In the genomic region with DNA sequence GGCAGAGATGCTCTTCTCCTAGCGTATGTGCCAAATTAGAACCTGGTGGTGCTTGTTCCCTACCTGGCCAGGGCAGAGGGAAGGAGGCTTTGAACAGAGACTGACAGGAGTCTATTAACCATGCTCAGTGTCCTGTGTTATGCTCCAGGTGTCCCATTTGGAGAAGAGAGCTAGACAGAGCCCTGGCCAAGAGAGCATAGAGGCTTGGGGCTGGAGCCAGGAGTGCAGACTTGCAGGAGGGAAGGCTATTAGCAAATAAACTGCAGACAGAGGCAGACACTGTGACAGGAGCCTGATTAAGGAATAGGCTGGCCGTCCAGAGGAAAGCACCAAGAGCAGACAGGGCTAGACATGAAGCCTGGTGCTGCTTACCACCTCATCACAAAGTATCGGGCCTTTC, we compare ENCODE assay signal across 24 mouse cellular contexts.
A peak's percentile ranks its signal among the peaks of the same experiment; 100 is the strongest.
DNase-seq lines count a peak whose midpoint lies in the region; ATAC-seq and TF ChIP-seq lines count a peak whose summit lies in the region.
"Had no signal": no experiment of that assay in that cellular context is flagged by ENCODE, and none has a peak within 500 bp of the region (broad histone marks: within the 10 kb centered on the region; RNA-seq: fewer than 3 reads in every experiment).

No protein-coding gene starts in this region.

- H3K9ac ChIP-seq in hindbrain, embryonic 13.5 days, result no peak overlapping the region
- H3K9ac ChIP-seq in hindbrain, embryonic 11.5 days (ENCODE audit: low read depth, low read length), result no peak overlapping the region
- H3K9ac ChIP-seq in neural tube, embryonic 13.5 days, result peak overlapping the region; percentile 2; the same call in 1 of the 2 replicates
- H3K9ac ChIP-seq: embryonic facial prominence, embryonic 12.5 days; embryonic facial prominence, embryonic 15.5 days; forebrain, postnatal 0 days; heart, embryonic 12.5 days; heart, embryonic 15.5 days; hindbrain, embryonic 12.5 days had no signal

- H3K4me2 ChIP-seq in hindbrain, embryonic 13.5 days, result no peak overlapping the region
- no peak overlapping the region for H3K4me2 ChIP-seq in hindbrain, embryonic 11.5 days (replicated peaks; ENCODE audit: low read depth, low read length)
- H3K4me2 ChIP-seq in neural tube, embryonic 13.5 days, result no peak overlapping the region
- H3K4me2 ChIP-seq: embryonic facial prominence, embryonic 12.5 days; embryonic facial prominence, embryonic 15.5 days; heart, embryonic 12.5 days; heart, embryonic 15.5 days; hindbrain, embryonic 12.5 days had no signal

- no peak for ATAC-seq in hindbrain, embryonic 13.5 days (ENCODE audit: low FRiP score)
- no peak for ATAC-seq in hindbrain, embryonic 11.5 days (ENCODE audit: low FRiP score)
- 0 out of 2 replicates have a peak, but pooled peaks have one; percentile 17 for ATAC-seq in neural tube, embryonic 13.5 days (ENCODE audit: low read depth)
- ATAC-seq: forebrain, embryonic 14.5 days; forebrain, postnatal 0 days; Patski had no signal

- peak overlapping the region; percentile 23; the same call in 1 of the 2 replicates for H3K27ac ChIP-seq in hindbrain, embryonic 13.5 days
- no peak overlapping the region for H3K27ac ChIP-seq in hindbrain, embryonic 11.5 days (ENCODE audit: low read depth, low read length)
- H3K27ac ChIP-seq in left cerebral cortex, adult 2 months, result peak overlapping the region; percentile 19; the same call in 1 of the 2 replicates
- H3K27ac ChIP-seq in neural tube, embryonic 13.5 days (replicated peaks), result peak overlapping the region; percentile 29
- H3K27ac ChIP-seq: embryonic facial prominence, embryonic 12.5 days; embryonic facial prominence, embryonic 15.5 days; gastrocnemius, adult 2 months; heart, embryonic 15.5 days; hindbrain, embryonic 12.5 days had no signal

- peaks cover 33% of the 10 kb centered on the region for H3K4me1 ChIP-seq in hindbrain, embryonic 13.5 days (replicated peaks)
- no peaks in the 10 kb centered on the region for H3K4me1 ChIP-seq in hindbrain, embryonic 11.5 days (replicated peaks; ENCODE audit: control insufficient read depth, insufficient read depth, low read length)
- H3K4me1 ChIP-seq in neural tube, embryonic 13.5 days (replicated peaks), result peaks cover 25% of the 10 kb centered on the region; the same call in 1 of the 2 replicates
- H3K4me1 ChIP-seq: embryonic facial prominence, embryonic 15.5 days; heart, embryonic 12.5 days; heart, embryonic 15.5 days had no signal

- intact Hi-C loops in left cerebral cortex, adult 2 months (cut with DNase I), result no loop called here
- intact Hi-C loops in left cerebral cortex, postnatal 10 days (cut with DNase I), result no loop called here

- no peak overlapping the region for H3K4me3 ChIP-seq in hindbrain, embryonic 13.5 days
- no peak overlapping the region for H3K4me3 ChIP-seq in hindbrain, embryonic 11.5 days (ENCODE audit: low read depth, low read length)
- no peak overlapping the region for H3K4me3 ChIP-seq in left cerebral cortex, adult 2 months
- no peak overlapping the region for H3K4me3 ChIP-seq in neural tube, embryonic 13.5 days
- H3K4me3 ChIP-seq: embryonic facial prominence, embryonic 12.5 days; embryonic facial prominence, embryonic 15.5 days; gastrocnemius, adult 2 months; heart, embryonic 12.5 days; heart, embryonic 15.5 days; hindbrain, embryonic 12.5 days had no signal

- WGBS in hindbrain, embryonic 13.5 days, result 78% methylated on average over 3 of the region's 3 CpGs
- WGBS in hindbrain, embryonic 11.5 days, result 69% methylated on average over 3 of the region's 3 CpGs
- WGBS in neural tube, embryonic 13.5 days, result 75% methylated on average over 3 of the region's 3 CpGs

- no peak for TF ChIP-seq CTCF in left cerebral cortex, adult 2 months (IDR thresholded peaks at IDR 0.05)

- no peaks in the 10 kb centered on the region for H3K27me3 ChIP-seq in hindbrain, embryonic 13.5 days
- H3K27me3 ChIP-seq in hindbrain, embryonic 11.5 days (ENCODE audit: control insufficient read depth, insufficient read depth, low read length), result no peaks in the 10 kb centered on the region
- no peaks in the 10 kb centered on the region for H3K27me3 ChIP-seq in neural tube, embryonic 13.5 days
- H3K27me3 ChIP-seq: embryonic facial prominence, embryonic 12.5 days; embryonic facial prominence, embryonic 15.5 days; heart, embryonic 12.5 days; heart, embryonic 15.5 days; hindbrain, embryonic 12.5 days; Patski had no signal

- DNase-seq in hindbrain, embryonic 11.5 days (ENCODE audit: low spot score), result no peak
- DNase-seq in left cerebral cortex, adult 2 months (ENCODE audit: extremely low spot score in 1 of 2, low spot score in 2 of 2), result no peak
- no peak for DNase-seq in left cerebral cortex, postnatal 10 days (ENCODE audit: extremely low spot score in 1 of 2, low spot score in 2 of 2)
- DNase-seq in neural tube, embryonic 10.5 days (ENCODE audit: extremely low spot score, low spot score), result no peak
- DNase-seq in heart, adult 11 months, result no peak
- DNase-seq: adrenal gland, postnatal 10 days; adrenal gland, postnatal 36 days; cerebellum, adult 11 months; cerebellum, adult 9-11 months; forebrain, postnatal 0 days; gastrocnemius, adult 2 months; gastrocnemius, postnatal 14 days; heart, adult 18-20 months; heart, postnatal 10 days; heart, postnatal 36 days had no signal

- H3K36me3 ChIP-seq in hindbrain, embryonic 13.5 days, result no peaks in the 10 kb centered on the region
- H3K36me3 ChIP-seq in hindbrain, embryonic 11.5 days (ENCODE audit: control insufficient read depth, insufficient read depth, low read length), result no peaks in the 10 kb centered on the region
- H3K36me3 ChIP-seq in neural tube, embryonic 13.5 days, result no peaks in the 10 kb centered on the region
- H3K36me3 ChIP-seq: embryonic facial prominence, embryonic 12.5 days; embryonic facial prominence, embryonic 15.5 days; heart, embryonic 12.5 days; heart, embryonic 15.5 days; hindbrain, embryonic 12.5 days had no signal

- H3K9me3 ChIP-seq in hindbrain, embryonic 13.5 days, result no peaks in the 10 kb centered on the region
- H3K9me3 ChIP-seq in hindbrain, embryonic 11.5 days (ENCODE audit: control insufficient read depth, low read length), result no peaks in the 10 kb centered on the region
- H3K9me3 ChIP-seq in neural tube, embryonic 13.5 days, result no peaks in the 10 kb centered on the region
- H3K9me3 ChIP-seq: embryonic facial prominence, embryonic 12.5 days; embryonic facial prominence, embryonic 15.5 days; heart, embryonic 12.5 days; heart, embryonic 15.5 days; hindbrain, embryonic 12.5 days had no signal
